Mouse (Mus musculus) myocyte (in vitro differentiated cells): ENCODE results near the gene Actn4.

Experiments used
- CEBPB ChIP-seq: IDR thresholded peaks from 2 replicates; pipeline ENCODE4 v1.6.1; 2011; ENCODE audit warnings: mild to moderate bottlenecking, moderate library complexity; ENCODE audit not compliant: poor library complexity, insufficient read depth, severe bottlenecking
- E2F4 ChIP-seq: IDR thresholded peaks from one replicate; pipeline ENCODE4 v1.6.1; 2011; ENCODE audit warnings: mild to moderate bottlenecking, control low read depth, moderate library complexity; ENCODE audit not compliant: insufficient read depth
- MAX ChIP-seq: IDR thresholded peaks from one replicate; pipeline ENCODE4 v1.6.1; 2011; ENCODE audit warnings: low read depth, mild to moderate bottlenecking, control low read depth
- MYOD1 ChIP-seq, 3 experiments: IDR thresholded peaks; one replicate each; pipeline ENCODE4 v1.6.1; 2011; ENCODE audit warnings: control low read depth in 2 of 3, low read depth in 2 of 3, mild to moderate bottlenecking in 2 of 3, moderate library complexity in 1 of 3; ENCODE audit not compliant: insufficient read length in 2 of 3, control insufficient read depth in 1 of 3
- MYOG ChIP-seq, 3 experiments: IDR thresholded peaks; one replicate each; pipeline ENCODE4 v1.6.1; 2011; ENCODE audit warnings: control low read depth in 2 of 3, low read depth in 2 of 3, mild to moderate bottlenecking in 2 of 3; ENCODE audit not compliant: insufficient read length in 2 of 3, control insufficient read depth in 1 of 3, insufficient read depth in 1 of 3
- POLR2A ChIP-seq: IDR thresholded peaks from one replicate; pipeline ENCODE4 v1.6.1; 2011; ENCODE audit warnings: low read depth, mild to moderate bottlenecking, control low read depth, moderate library complexity; ENCODE audit not compliant: insufficient read length
- POLR2AphosphoS2 ChIP-seq: IDR thresholded peaks from one replicate; pipeline ENCODE4 v1.6.1; 2011; ENCODE audit warnings: low read depth, control low read depth; ENCODE audit not compliant: insufficient read length
- SRF ChIP-seq: IDR thresholded peaks from one replicate; pipeline ENCODE4 v1.6.1; 2011; ENCODE audit warnings: low read depth; ENCODE audit not compliant: control insufficient read depth, insufficient read length
- TCF12 ChIP-seq: IDR thresholded peaks from one replicate; pipeline ENCODE4 v1.6.1; 2011; ENCODE audit warnings: mild to moderate bottlenecking, control low read depth; ENCODE audit not compliant: poor library complexity, insufficient read depth, severe bottlenecking
- TCF3 ChIP-seq: IDR thresholded peaks from one replicate; pipeline ENCODE4 v1.6.1; 2011; ENCODE audit warnings: low read depth, control low read depth; ENCODE audit not compliant: insufficient read length
- USF1 ChIP-seq: IDR thresholded peaks from one replicate; pipeline ENCODE4 v1.6.1; 2011; ENCODE audit warnings: low read depth, mild to moderate bottlenecking, control low read depth, moderate library complexity

DNA sequence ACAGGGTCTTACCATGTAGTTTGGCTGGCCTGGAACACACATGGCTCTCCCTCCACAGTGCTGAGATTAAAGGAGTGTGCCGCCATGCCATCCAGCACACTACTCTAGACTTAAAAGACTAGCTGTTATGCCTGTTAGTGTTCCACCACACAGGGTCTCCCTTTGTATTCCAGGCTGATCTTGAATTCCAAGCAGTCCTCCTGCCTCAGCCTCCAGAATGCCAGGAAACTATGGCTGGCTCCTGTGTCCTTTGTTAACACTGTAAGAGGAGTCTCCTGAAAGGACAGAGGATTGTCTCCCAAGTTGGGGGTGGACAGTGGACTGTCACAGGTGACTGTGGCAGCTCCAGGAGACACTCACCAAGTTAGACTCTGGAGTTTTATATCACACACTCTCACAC is 7.1 kb upstream of the Actn4 start:
- TF ChIP-seq MAX (no peak), MYOD1 (IDR thresholded peaks at IDR 0.05; ENCODE audit: control insufficient read depth in 1 of 3, insufficient read length in 2 of 3, low read depth in 2 of 3) (no peak), POLR2A (no peak), TCF12 (no peak), TCF3 (no peak), MYOG (IDR thresholded peaks at IDR 0.05; ENCODE audit: control insufficient read depth in 1 of 3, insufficient read depth in 1 of 3, insufficient read length in 2 of 3, low read depth in 2 of 3) (no peak), USF1 (no peak), POLR2AphosphoS2 (no peak), E2F4 (no peak), SRF (no peak), CEBPB (no peak)
